Mouse (Mus musculus) MEL (cell line): Measurements from ENCODE around the gene Sat2.

ENCODE experiments used
- ELF1 ChIP-seq: IDR thresholded peaks from 2 replicates; pipeline ENCODE4 v1.6.1; 2014; ENCODE audit warnings: low read depth, mild to moderate bottlenecking, inconsistent platforms, low read length, improper control_type of control experiment, moderate library complexity
- ZKSCAN1 ChIP-seq: IDR thresholded peaks from 2 replicates; pipeline ENCODE4 v1.6.1; 2012; ENCODE audit warnings: low read depth, mild to moderate bottlenecking, inconsistent platforms, low read length, improper control_type of control experiment, moderate library complexity

DNA sequence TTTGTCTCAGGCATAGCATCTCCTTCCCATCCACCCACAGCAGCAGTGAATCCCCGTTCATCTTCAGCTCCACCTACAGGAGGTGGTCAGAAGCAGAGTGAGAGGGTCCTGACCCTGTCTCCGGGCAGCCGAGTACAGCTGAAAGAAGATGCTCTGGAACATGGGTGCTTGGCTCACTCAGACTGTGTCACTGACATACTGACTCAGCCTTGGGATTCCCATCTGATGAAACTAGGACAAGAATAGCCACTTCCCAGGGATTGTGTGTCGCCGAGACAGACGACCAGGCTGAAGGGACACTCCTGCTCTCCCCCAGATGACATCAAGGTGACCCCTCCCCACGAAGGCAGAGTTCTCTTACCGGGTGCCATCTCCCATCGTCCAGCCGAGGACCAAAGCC, 5.0 kb upstream of the Sat2 start:
- TF ChIP-seq ELF1 (no peak), ZKSCAN1 (no peak)
